Mouse (Mus musculus) heart, embryonic 10.5 days (tissue): Measurements from ENCODE around the gene Arid1b. TPM values are rescaled to one million over a fixed set of nuclear protein-coding genes. Genes with fewer than 3 reads are reported as not detected.
A peak's percentile ranks its signal among the peaks of the same experiment; 100 is the strongest.

Source experiments
- DNase-seq: peaks from one replicate; pipeline ENCODE4 v3.0.0-alpha.2; 2017; ENCODE audit warnings: low spot score
- H3K27ac ChIP-seq: fragments of 300-500 bp; sonication (generic); 2 replicates; pipeline ENCODE4 v1.5.1; 2016; ENCODE audit warnings: mild to moderate bottlenecking
- H3K27me3 ChIP-seq: fragments of 300-500 bp; sonication (generic); 2 replicates; pipeline ENCODE4 v1.6.1; 2016; ENCODE audit warnings: mild to moderate bottlenecking; ENCODE audit not compliant: poor library complexity, insufficient read depth, severe bottlenecking
- H3K36me3 ChIP-seq: fragments of 300-500 bp; sonication (generic); 2 replicates; pipeline ENCODE4 v1.6.1; 2016; ENCODE audit warnings: mild to moderate bottlenecking, moderate library complexity
- H3K4me1 ChIP-seq: fragments of 300-500 bp; sonication (generic); 2 replicates; pipeline ENCODE4 v1.6.1; 2016; ENCODE audit warnings: mild to moderate bottlenecking
- H3K4me3 ChIP-seq: fragments of 300-500 bp; sonication (generic); 2 replicates; pipeline ENCODE4 v1.5.1; 2016; ENCODE audit warnings: mild to moderate bottlenecking, moderate library complexity
- H3K9me3 ChIP-seq: fragments of 300-500 bp; sonication (generic); 2 replicates; pipeline ENCODE4 v1.6.1; 2016; ENCODE audit warnings: mild to moderate bottlenecking, moderate library complexity
- WGBS: fragments of 180-500 bp; shearing (Covaris S2); methylation state at CpG from one replicate; pipeline ENCODE4 v1.1.7; 2016; 5-methylcytosine and 5-hydroxymethylcytosine counted together
- polyA plus RNA-seq: library from polyadenylated mRNA; unstranded; fragments of >200 nt; fragmentation: Nextera tagmentation; extraction: Ambion mirVana; gene quantifications from 2 replicates; pipeline ENCODE4 v1.2.1, GENCODE M21; 2016

The Arid1b gene
- polyA plus RNA-seq, 1 experiment from 2014 or later, result 8.4 TPM

DNA sequence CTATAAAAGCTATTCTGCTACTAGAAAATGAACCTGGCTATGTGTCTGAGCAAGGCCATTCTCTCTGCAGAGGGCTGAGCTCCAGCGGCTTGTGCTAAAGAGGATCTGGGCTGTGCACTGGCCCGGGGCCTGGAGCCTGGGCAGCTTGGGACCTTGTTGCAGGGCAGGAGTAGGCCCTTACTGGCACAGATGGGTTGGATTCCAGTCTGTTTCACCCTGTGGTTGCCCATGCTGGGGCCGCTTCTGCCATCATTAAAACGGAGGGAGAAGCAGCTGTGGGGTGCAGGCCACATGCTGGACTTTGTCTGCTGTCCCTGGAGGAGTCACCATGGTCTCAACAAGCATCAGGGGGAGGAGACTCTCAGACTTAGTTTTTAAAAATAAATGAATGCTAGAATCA, 303.4 kb downstream of the Arid1b start:
- Histone ChIP-seq H3K36me3 (peaks cover 9% of the 10 kb centered on the region; the same call in 1 of the 2 replicates), H3K4me3 (no peak overlapping the region), H3K27ac (no peak overlapping the region), H3K27me3 (no peaks in the 10 kb centered on the region), H3K4me1 (peaks cover 19% of the 10 kb centered on the region; the same call in 1 of the 2 replicates), H3K9me3 (no peaks in the 10 kb centered on the region)
- no peak for DNase-seq
- WGBS, result 87% methylated on average over 4 of the region's 4 CpGs

DNA sequence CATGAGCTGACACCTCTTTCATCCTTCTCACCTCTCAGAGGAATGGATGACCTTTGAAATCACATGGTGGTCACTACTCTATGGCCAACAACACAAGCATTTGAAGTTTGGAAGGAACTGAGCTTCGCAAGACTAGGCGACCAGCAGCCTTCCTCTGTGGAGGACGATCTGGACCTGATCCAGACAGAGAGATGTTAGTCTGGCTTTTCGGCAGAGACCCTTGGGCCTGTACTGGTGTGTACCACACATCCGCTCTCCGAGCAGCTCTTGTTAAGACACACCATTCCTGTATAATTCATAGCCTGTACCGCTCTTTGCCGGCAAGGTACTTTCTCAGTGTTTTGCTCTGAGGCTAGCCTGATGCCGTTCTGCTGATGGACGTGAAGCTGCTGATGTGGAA, 303.9 kb downstream of the Arid1b start:
- no peak overlapping the region for H3K4me3 ChIP-seq
- no peaks in the 10 kb centered on the region for H3K27me3 ChIP-seq
- peaks cover 19% of the 10 kb centered on the region; the same call in 1 of the 2 replicates for H3K4me1 ChIP-seq
- H3K27ac ChIP-seq, result no peak overlapping the region
- 92% methylated on average over 10 of the region's 10 CpGs for WGBS
- DNase-seq, result no peak
- no peaks in the 10 kb centered on the region for H3K9me3 ChIP-seq
- H3K36me3 ChIP-seq, result peaks cover 9% of the 10 kb centered on the region; the same call in 1 of the 2 replicates

GRCm38 (mm10) chr17:5298891-5299559, 304.9 kb downstream of the Arid1b start:
- Histone ChIP-seq H3K36me3 (peaks cover 5% of the 10 kb centered on the region; the same call in 1 of the 2 replicates), H3K9me3 (no peaks in the 10 kb centered on the region), H3K4me1 (peaks cover 19% of the 10 kb centered on the region; the same call in 1 of the 2 replicates), H3K4me3 (no peak overlapping the region), H3K27me3 (no peaks in the 10 kb centered on the region), H3K27ac (no peak overlapping the region)
- no peak for DNase-seq
- WGBS, result 77% methylated on average over 5 of the region's 5 CpGs

DNA sequence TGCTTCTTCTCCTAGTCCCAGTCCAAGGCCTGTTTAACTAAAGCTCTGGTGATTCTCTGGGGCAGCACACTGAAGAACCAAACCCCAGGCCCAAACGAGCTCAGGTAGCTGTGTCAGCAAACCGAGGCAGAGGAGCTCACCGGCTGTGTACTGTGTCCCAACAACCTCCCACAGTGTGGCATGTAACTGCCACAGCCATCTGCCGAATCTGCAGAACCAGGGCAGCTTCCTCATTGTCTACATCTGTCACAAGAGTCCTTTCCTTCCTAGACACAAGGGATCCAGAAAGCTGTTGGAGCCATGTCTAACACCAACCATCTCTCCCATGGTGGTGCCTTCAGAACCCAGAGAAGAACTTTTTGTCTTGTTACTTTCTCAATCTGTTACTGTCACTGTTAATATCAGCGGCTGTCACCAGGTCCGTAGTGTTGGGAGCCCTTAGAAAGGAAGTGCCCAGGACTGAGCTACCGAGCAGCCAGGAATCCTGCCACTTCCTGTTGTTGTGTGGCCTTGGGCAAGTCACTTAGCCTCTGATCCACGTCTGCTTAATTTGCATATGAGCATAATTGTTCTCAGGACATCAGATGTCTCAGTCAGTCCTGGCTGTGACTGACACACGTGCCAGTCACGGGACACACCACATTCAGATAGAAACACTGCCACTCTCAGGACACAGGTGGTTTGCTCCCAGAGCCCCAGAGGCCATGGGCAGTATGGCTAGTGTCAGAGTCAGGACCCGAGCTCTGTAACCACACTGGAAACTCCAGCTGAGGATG, 309.0 kb downstream of the Arid1b start:
- Histone ChIP-seq H3K27me3 (no peaks in the 10 kb centered on the region), H3K9me3 (no peaks in the 10 kb centered on the region), H3K27ac (no peak overlapping the region), H3K4me1 (peaks cover 10% of the 10 kb centered on the region; the same call in 1 of the 2 replicates), H3K4me3 (no peak overlapping the region), H3K36me3 (peaks cover 20% of the 10 kb centered on the region)
- 69% methylated on average over 11 of the region's 11 CpGs for WGBS
- no peak for DNase-seq

DNA sequence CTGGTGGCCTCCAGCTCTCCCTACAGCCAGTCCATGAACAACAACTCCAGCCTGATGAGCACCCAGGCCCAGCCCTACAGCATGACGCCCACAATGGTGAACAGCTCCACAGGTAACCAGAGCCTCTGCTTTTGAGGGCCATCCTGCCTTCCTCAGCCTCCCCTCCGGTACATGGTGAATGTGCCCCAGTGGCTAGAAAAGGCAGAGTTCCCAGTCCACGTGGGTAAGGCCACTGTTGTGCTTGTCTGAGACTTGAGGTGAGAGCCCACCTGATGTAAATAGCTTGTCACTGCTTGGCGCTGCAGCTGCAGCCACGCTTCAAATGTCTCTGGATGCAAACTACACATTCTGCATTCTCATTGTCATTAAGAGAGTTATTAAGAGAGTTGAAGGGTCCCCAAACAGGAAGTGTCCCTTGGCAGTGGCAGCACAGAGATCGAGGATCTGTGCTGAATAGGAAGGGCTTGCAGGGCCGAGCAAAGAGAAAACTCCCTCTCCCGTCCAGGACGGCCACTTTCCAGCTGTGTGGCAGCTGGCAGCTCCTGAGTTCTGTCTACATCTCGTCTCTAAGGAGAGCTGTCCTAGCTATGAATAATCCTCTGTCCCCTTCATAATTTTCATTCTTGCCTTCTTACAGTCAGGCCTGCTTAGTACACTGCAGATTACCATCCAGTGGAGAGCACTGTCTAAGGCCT, 311.8 kb downstream of the Arid1b start:
- H3K4me1 ChIP-seq, result peaks cover 12% of the 10 kb centered on the region; the same call in 1 of the 2 replicates
- H3K27me3 ChIP-seq, result no peaks in the 10 kb centered on the region
- DNase-seq, result no peak
- H3K4me3 ChIP-seq, result no peak overlapping the region
- WGBS, result 84% methylated on average over 10 of the region's 10 CpGs
- H3K9me3 ChIP-seq, result no peaks in the 10 kb centered on the region
- H3K36me3 ChIP-seq, result peaks cover 24% of the 10 kb centered on the region
- no peak overlapping the region for H3K27ac ChIP-seq

DNA sequence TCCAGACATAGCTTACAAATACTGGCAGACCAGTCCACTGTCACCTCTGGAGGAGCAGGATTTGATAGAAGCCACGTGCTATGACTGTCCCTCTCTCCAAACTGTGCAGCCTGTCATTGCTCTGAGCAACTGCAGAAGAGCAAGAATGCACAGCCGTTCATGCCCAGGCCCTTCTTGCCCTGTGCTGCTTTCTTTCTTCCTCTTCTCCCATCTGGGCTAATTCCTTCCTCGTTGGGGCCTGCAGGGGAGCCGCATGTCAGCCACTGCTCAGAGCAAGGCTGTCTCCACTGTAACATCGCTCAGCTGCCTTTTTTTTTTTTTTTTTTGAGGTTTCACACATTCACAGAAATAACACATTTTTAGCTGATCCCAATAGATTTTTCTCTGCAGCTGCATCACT, 315.8 kb downstream of the Arid1b start:
- WGBS, result 37% methylated on average over 5 of the region's 5 CpGs
- Histone ChIP-seq H3K27ac (no peak overlapping the region), H3K4me3 (no peak overlapping the region), H3K27me3 (no peaks in the 10 kb centered on the region), H3K36me3 (peaks cover 28% of the 10 kb centered on the region), H3K9me3 (no peaks in the 10 kb centered on the region), H3K4me1 (peaks cover 12% of the 10 kb centered on the region; the same call in 1 of the 2 replicates)
- DNase-seq, result no peak

- Histone ChIP-seq H3K27me3 (no peaks in the 10 kb centered on the region), H3K36me3 (peaks cover 27% of the 10 kb centered on the region), H3K4me1 (peaks cover 12% of the 10 kb centered on the region; the same call in 1 of the 2 replicates), H3K27ac (0 out of 2 replicates have a peak overlapping the region, but pooled peaks have one; percentile 22), H3K4me3 (no peak overlapping the region), H3K9me3 (no peaks in the 10 kb centered on the region)
- DNase-seq, result no peak
- 84% methylated on average over 11 of the region's 11 CpGs for whole genome bisulfite sequencing
Measured at GRCm38 (mm10) chr17:5310425-5310888, 316.3 kb downstream of the Arid1b start.

- WGBS, result 87% methylated on average over 7 of the region's 7 CpGs
- H3K27me3 ChIP-seq, result no peaks in the 10 kb centered on the region
- 0 out of 2 replicates have a peak overlapping the region, but pooled peaks have one; percentile 22 for H3K27ac ChIP-seq
- peaks cover 12% of the 10 kb centered on the region; the same call in 1 of the 2 replicates for H3K4me1 ChIP-seq
- DNase-seq, result no peak
- H3K9me3 ChIP-seq, result no peaks in the 10 kb centered on the region
- H3K4me3 ChIP-seq, result no peak overlapping the region
- peaks cover 23% of the 10 kb centered on the region; the same call in 1 of the 2 replicates for H3K36me3 ChIP-seq
Measured at GRCm38 (mm10) chr17:5311062-5311461, 316.9 kb downstream of the Arid1b start.

DNA sequence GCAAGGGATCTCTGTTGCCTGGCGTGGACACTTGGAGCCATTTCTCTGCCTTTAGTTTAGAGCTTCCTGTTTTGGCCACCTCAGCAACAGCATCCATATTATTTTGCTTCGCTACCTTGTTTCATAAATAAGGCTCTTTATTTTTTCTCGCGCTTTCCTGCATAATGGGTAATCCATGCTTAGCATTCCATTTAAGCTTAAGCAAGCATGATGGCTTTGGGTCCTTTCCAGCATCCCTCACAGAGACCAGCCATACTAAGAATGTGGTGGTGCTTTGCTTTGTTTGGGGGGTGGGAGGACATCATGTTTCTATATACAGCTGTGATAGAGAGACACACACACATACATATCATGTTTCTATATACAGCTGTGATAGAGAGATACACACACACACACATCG, 318.2 kb downstream of the Arid1b start:
- Histone ChIP-seq H3K4me1 (peaks cover 12% of the 10 kb centered on the region; the same call in 1 of the 2 replicates), H3K36me3 (peaks cover 15% of the 10 kb centered on the region; the same call in 1 of the 2 replicates)
- WGBS, result 91% methylated on average over 5 of the region's 5 CpGs

GRCm38 (mm10) chr17:5314735-5315134, 320.6 kb downstream of the Arid1b start:
- Histone ChIP-seq H3K4me3 (no peak overlapping the region), H3K27me3 (no peaks in the 10 kb centered on the region), H3K9me3 (no peaks in the 10 kb centered on the region), H3K27ac (no peak overlapping the region), H3K36me3 (peaks cover 17% of the 10 kb centered on the region), H3K4me1 (peaks cover 3% of the 10 kb centered on the region; the same call in 1 of the 2 replicates)
- DNase-seq, result no peak
- 68% methylated on average over 7 of the region's 7 CpGs for WGBS

More for the DNA sequence above, 318.2 kb downstream of the Arid1b start:
- H3K9me3 ChIP-seq, result no peaks in the 10 kb centered on the region
- no peak overlapping the region for H3K4me3 ChIP-seq
- no peak overlapping the region for H3K27ac ChIP-seq
- no peak for DNase-seq
- no peaks in the 10 kb centered on the region for H3K27me3 ChIP-seq

DNA sequence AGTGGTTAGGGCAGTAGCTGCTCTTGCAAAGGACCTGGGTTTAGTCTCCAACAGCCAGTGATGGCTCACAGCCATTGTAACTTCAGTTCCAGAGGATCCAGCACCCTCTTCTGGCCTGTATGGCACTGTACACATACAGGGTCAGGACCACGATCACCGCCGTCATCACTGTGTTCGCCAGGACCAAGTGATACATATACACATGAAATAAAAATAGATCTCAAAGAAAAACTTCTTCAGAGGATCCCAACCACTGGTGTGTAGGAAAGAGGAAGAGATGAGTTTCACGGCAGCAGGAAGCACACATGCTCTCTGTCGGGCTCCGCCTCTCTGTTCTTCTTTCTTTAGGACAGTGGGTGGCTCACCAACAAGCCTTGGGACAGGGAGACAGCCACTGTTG, 322.4 kb downstream of the Arid1b start:
- Histone ChIP-seq H3K9me3 (no peaks in the 10 kb centered on the region), H3K4me1 (peaks cover 8% of the 10 kb centered on the region), H3K27me3 (no peaks in the 10 kb centered on the region), H3K36me3 (peaks cover 29% of the 10 kb centered on the region), H3K27ac (no peak overlapping the region), H3K4me3 (no peak overlapping the region)
- 83% methylated on average over 7 of the region's 7 CpGs for WGBS
- DNase-seq, result no peak

DNA sequence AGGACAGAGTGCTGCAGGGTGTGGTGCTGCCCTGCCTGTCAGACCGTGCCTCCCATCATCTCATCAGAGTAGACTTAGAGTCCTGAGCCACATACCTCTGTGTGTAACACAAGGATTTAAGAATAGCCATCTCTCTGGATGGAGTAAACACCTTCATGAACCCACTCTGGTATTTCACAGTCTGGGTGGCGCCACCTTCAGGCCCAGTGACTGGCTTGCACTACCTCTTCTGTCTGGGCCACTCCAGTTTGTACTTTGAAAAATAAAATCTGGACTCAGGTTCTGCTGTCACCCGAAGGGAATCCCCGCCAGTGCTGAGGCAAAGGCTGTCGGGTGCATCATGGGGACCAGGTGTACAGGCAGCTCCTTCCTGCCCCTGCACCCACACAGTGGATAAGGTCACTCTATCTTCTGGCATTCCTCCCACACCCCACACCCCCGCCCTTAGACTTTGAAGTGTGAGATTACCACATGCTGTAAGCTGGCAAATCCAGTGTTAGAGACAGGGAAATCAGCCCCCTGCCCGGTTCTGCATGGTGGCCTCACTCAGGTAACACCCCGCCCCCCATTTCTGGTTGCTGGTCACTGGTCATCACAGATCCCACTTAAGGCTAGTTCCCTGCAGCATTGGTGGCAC, 327.6 kb downstream of the Arid1b start:
- peaks cover 34% of the 10 kb centered on the region for H3K36me3 ChIP-seq

More for the DNA sequence above, 327.6 kb downstream of the Arid1b start:
- 61% methylated on average over 8 of the region's 8 CpGs for WGBS
- DNase-seq, result no peak
- Histone ChIP-seq H3K9me3 (no peaks in the 10 kb centered on the region), H3K4me1 (peaks cover 51% of the 10 kb centered on the region), H3K4me3 (no peak overlapping the region), H3K27me3 (0 out of 2 replicates have a peak, but pooled peaks cover 4% of the 10 kb centered on the region), H3K27ac (0 out of 2 replicates have a peak overlapping the region, but pooled peaks have one; percentile 42)
